Mouse (Mus musculus) left cerebral cortex, adult 11 months (tissue): ENCODE data around the gene Pitpnb.

ENCODE experiments used
- DNase-seq: peaks from one replicate; pipeline ENCODE4 v3.0.0; 2022; ENCODE audit warnings: low spot score

Pitpnb gene

GRCm38 (mm10) chr5:111421424-111421823 is 90.9 kb downstream of the Pitpnb start:
- no peak for DNase-seq

DNA sequence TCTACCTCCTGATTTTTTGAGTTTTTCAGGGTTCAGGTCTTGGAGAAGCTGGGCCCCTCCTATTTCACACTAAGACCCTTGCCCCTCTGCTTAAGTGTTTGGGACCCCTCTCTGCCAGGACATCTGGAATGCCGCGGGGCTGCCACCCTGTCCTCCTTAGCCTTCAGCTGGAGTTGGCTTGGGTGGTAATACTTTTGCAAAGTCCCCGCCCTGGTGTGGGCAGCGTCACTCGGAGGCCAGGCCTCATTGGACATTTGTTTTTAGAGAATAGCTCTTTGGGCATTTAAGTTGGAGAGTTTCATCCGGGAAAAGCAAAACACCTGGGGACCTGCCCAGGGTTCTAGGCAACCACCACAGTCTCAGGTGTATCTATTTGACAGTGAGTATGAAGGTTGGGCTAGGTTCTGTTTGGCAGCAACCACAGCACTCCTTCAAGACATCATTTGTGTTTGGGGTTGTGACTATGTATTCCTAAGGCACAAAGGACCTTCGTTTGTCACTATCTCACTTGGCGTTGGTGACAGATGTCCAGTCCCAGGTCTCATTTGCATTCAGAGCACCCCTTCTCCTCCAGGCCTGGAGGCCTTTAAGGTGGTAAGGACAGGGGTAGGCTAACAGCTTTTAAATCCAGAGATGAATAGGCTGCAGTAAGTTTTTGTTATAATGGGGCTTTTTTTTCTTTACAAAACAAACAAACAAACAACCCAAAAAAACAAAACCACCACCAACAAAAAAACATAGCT is 91.7 kb downstream of the Pitpnb start:
- no peak for DNase-seq

DNA sequence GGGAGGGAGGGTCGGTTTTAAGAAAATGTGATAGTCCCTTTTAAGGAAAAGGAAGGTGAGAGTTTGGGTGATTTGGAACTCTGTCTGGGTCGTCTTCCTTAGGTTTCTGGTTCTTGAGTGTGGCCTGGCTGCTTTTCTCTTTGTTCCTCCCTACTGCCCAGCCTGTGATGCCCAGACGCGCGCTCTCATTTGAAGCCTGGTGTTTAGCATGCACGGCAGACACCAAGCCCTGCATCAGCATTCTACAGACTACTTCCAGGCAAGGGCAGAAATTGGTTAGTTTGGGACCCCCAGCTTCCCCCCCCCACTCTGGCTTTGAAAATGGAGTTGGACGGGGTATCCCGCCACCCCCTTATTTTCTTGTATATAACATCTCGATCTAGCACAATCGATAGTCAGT is 92.4 kb downstream of the Pitpnb start:
- DNase-seq: no peak

- no peak for DNase-seq
Measured at GRCm38 (mm10) chr5:111423616-111424015, 93.1 kb downstream of the Pitpnb start.

GRCm38 (mm10) chr5:111425813-111426212 is 95.2 kb downstream of the Pitpnb start:
- no peak for DNase-seq

GRCm38 (mm10) chr5:111426249-111426648 is 95.7 kb downstream of the Pitpnb start:
- DNase-seq: no peak

GRCm38 (mm10) chr5:111428882-111429281 is 98.3 kb downstream of the Pitpnb start:
- DNase-seq: no peak

DNA sequence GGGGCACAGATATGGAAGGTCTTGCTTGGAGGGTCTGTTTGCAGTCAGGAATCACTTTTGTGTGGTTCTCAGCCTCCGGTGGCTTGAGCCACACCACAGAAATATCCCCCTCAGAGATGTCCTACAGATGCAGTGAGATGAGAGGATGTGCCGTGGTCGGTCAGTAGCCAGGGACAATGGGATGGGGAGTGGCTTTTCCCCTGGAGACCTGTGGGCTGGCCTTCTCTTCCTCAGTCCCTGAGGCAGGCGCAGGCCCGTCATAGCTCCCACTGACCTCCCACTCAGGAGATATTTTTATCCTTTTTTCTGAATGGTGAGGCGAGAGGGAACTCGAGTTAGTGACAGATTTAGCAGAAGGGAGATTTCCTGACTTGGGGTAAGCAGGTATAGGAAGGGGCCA is 99.2 kb downstream of the Pitpnb start:
- no peak for DNase-seq

GRCm38 (mm10) chr5:111431007-111431730 is 100.6 kb downstream of the Pitpnb start:
- DNase-seq: no peak

- DNase-seq: no peak
Measured at GRCm38 (mm10) chr5:111432842-111433241, 102.3 kb downstream of the Pitpnb start.

GRCm38 (mm10) chr5:111434342-111434842 is 103.8 kb downstream of the Pitpnb start:
- DNase-seq: no peak

- no peak for DNase-seq
Measured at GRCm38 (mm10) chr5:111436260-111436659, 105.7 kb downstream of the Pitpnb start.

GRCm38 (mm10) chr5:111437205-111437604 is 106.6 kb downstream of the Pitpnb start:
- DNase-seq: no peak
